Comparison of ENCODE assay signal across 14 mouse cellular contexts in genomic region chr2:27198551-27199246, GRCm38 (mm10). TPM values are rescaled to one million over a fixed set of nuclear protein-coding genes. Genes with fewer than 3 reads are reported as not detected.
DNase-seq lines count a peak whose midpoint lies in the region; ATAC-seq and TF ChIP-seq lines count a peak whose summit lies in the region.
"Had no signal": no experiment of that assay in that cellular context is flagged by ENCODE, and none has a peak within 500 bp of the region (broad histone marks: within the 10 kb centered on the region; RNA-seq: fewer than 3 reads in every experiment).

No protein-coding gene starts in this region.

- H3K4me2 ChIP-seq in heart, embryonic 13.5 days, result peak overlapping the region; percentile 17
- H3K4me2 ChIP-seq in liver, postnatal 0 days (ENCODE audit: low read depth, low read length), result no peak overlapping the region

- no peak for TF ChIP-seq CTCF in liver, postnatal 0 days (IDR thresholded peaks at IDR 0.05; ENCODE audit: low read depth)

- DNase-seq in 416B (ENCODE audit: low read depth) (peak; percentile 2), A20 (ENCODE audit: low read depth, low spot score) (peak; percentile 37)
- no peak for DNase-seq in liver, postnatal 0 days
- no peak for DNase-seq in testis, postnatal 10 days (ENCODE audit: low spot score)
- no peak for DNase-seq in left cerebral cortex, postnatal 4 days
- no peak for DNase-seq in Muller cell, postnatal 12 days (ENCODE audit: inconsistent ontology term)
- DNase-seq: adrenal gland, adult 2 months; kidney, adult 11 months; layer of hippocampus, adult 9-11 months; retina, postnatal 1 day had no signal

- peak overlapping the region; percentile 96 for H3K27ac ChIP-seq in heart, embryonic 13.5 days (replicated peaks)
- H3K27ac ChIP-seq in liver, postnatal 0 days (ENCODE audit: low read depth), result peak overlapping the region; percentile 66

- H3K4me3 ChIP-seq in heart, embryonic 13.5 days, result no peak overlapping the region
- no peak overlapping the region for H3K4me3 ChIP-seq in liver, postnatal 0 days (ENCODE audit: low read depth, low read length)

- H3K4me1 ChIP-seq in heart, embryonic 13.5 days, result peaks cover 73% of the 10 kb centered on the region
- peaks cover 8% of the 10 kb centered on the region; the same call in 1 of the 2 replicates for H3K4me1 ChIP-seq in liver, postnatal 0 days (ENCODE audit: insufficient read depth)

- H3K27me3 ChIP-seq in heart, embryonic 13.5 days (replicated peaks), result no peaks in the 10 kb centered on the region
- H3K27me3 ChIP-seq in liver, postnatal 0 days (ENCODE audit: insufficient read depth, low read length), result no peaks in the 10 kb centered on the region

- intact Hi-C loops in left cerebral cortex, postnatal 4 days (cut with DNase I), result no loop called here

- H3K9me3 ChIP-seq in heart, embryonic 13.5 days, result no peaks in the 10 kb centered on the region; the same call in 1 of the 2 replicates
- no peaks in the 10 kb centered on the region for H3K9me3 ChIP-seq in liver, postnatal 0 days (ENCODE audit: low read length)

- H3K36me3 ChIP-seq in heart, embryonic 13.5 days, result peaks cover 18% of the 10 kb centered on the region
- peaks cover 23% of the 10 kb centered on the region for H3K36me3 ChIP-seq in liver, postnatal 0 days (replicated peaks; ENCODE audit: insufficient read depth, low read length)

- no peak for ATAC-seq in heart, embryonic 13.5 days (ENCODE audit: extremely low read depth, insufficient number of reproducible peaks, low FRiP score, low TSS enrichment)
- no peak for ATAC-seq in liver, postnatal 0 days
- ATAC-seq: forebrain, embryonic 14.5 days had no signal

- TF ChIP-seq EP300 in liver, postnatal 0 days (IDR thresholded peaks at IDR 0.05; ENCODE audit: low read depth), result no peak

- 19% methylated on average over 5 of the region's 5 CpGs for WGBS in heart, embryonic 13.5 days
- 37% methylated on average over 5 of the region's 5 CpGs for WGBS in liver, postnatal 0 days (ENCODE audit: insufficient replicate concordance)

- peak overlapping the region; percentile 53 for H3K9ac ChIP-seq in heart, embryonic 13.5 days
- no peak overlapping the region for H3K9ac ChIP-seq in liver, postnatal 0 days (replicated peaks)

RNA-seq across cellular contexts. Expression of gene Dbh, which starts 33.7 kb away (rescaled TPM):
- 0.55 and 0.88 TPM in 2 replicates for polyA plus RNA-seq in heart, embryonic 13.5 days (2015; fragmentation: Nextera tagmentation; extraction: Ambion mirVana)
- polyA plus RNA-seq in liver, postnatal 0 days (2015; fragmentation: Nextera tagmentation; extraction: Ambion mirVana), result not detected in 2 replicates
- under 1 TPM; 0.30 to 0.58 TPM for total RNA-seq in left cerebral cortex, postnatal 4 days (2021)
- total RNA-seq: megakaryocyte progenitor cell, adult 5-6 weeks; MEL had no signal
- polyA plus RNA-seq: forebrain, embryonic 14.5 days had no signal

RNA-seq across cellular contexts. Expression of gene Sardh, which starts 49.4 kb away (rescaled TPM):
- 17.3 and 18.2 TPM in 2 replicates for polyA plus RNA-seq in heart, embryonic 13.5 days (2015; fragmentation: Nextera tagmentation; extraction: Ambion mirVana)
- 145 and 152 TPM in 2 replicates for polyA plus RNA-seq in liver, postnatal 0 days (2015; fragmentation: Nextera tagmentation; extraction: Ambion mirVana)
- total RNA-seq in left cerebral cortex, postnatal 4 days (2021), result 1 to 10 TPM; 5.2 to 7.3 TPM
- total RNA-seq: megakaryocyte progenitor cell, adult 5-6 weeks had no signal

RNA-seq across cellular contexts. Expression of gene Fam163b, which starts 56.4 kb away (rescaled TPM):
- 0.24 and 0.53 TPM in 2 replicates for polyA plus RNA-seq in heart, embryonic 13.5 days (2015; fragmentation: Nextera tagmentation; extraction: Ambion mirVana)
- not detected in 2 replicates for polyA plus RNA-seq in liver, postnatal 0 days (2015; fragmentation: Nextera tagmentation; extraction: Ambion mirVana)
- 10 to 100 TPM; 55.8 to 61.9 TPM for total RNA-seq in left cerebral cortex, postnatal 4 days (2021)
- total RNA-seq: megakaryocyte progenitor cell, adult 5-6 weeks; MEL had no signal

Comparison
In these comparisons a context has a peak if more than half of its experiments do, and no peak if none do; other contexts are left out.
1. DNase-seq: peak in 416B (single experiment) and A20 (single experiment); none in liver, postnatal 0 days (single experiment), testis, postnatal 10 days (single experiment), left cerebral cortex, postnatal 4 days (single experiment) and Muller cell, postnatal 12 days (single experiment).